Mouse (Mus musculus) gastrocnemius, postnatal 14 days (tissue): ENCODE measurements around the gene Hif3a. TPM values are rescaled to one million over a fixed set of nuclear protein-coding genes. Genes with fewer than 3 reads are reported as not detected.
"Not testable (repeated sequence)": the region's sequence is repeated elsewhere in the genome, so short reads cannot be mapped to it uniquely, and the experiment has no call there.

Source experiments
- DNase-seq: peaks from one replicate; pipeline ENCODE4 v3.0.0; 2021; ENCODE audit warnings: mixed read lengths
- intact Hi-C: fragments of 180-260 bp; cut with DNase I; formaldehyde crosslinking; loops from one replicate; pipeline ENCODE4 v1.15.1; 2025; ENCODE audit warnings: low total_unique reads
- long read RNA-seq, 2 experiments: library from polyadenylated mRNA; stranded (forward); transcript quantifications; one replicate each; pipeline ENCODE4 v2.0.0; 2021
- total RNA-seq, 2 experiments: library from RNA; stranded (reverse); gene quantifications; 2 replicates each; pipeline ENCODE4 v1.2.3; 2021

Gene Hif3a
- 1 to 10 TPM; 1.6 to 6.0 TPM for total RNA-seq
- long read RNA-seq, experiment 1, result 0 reads
- long read RNA-seq, experiment 2, result 0 reads

- intact Hi-C loops, result no loop called here
- peak; percentile 35 for DNase-seq
Observed at GRCm38 (mm10) chr7:17062389-17062788, at the start of gene Hif3a. Gene Hif3a, minus strand, starts transcription at chr7:17062427.

- DNase-seq, intact Hi-C loops: not testable (repeated sequence)
Observed at GRCm38 (mm10) chr7:17101631-17102030, 39.4 kb upstream of the Hif3a start.

- no peak for DNase-seq
- intact Hi-C loops, result no loop called here
Observed at GRCm38 (mm10) chr7:17091280-17091679, 29.1 kb upstream of the Hif3a start.

- DNase-seq, result no peak
- intact Hi-C loops, result no loop called here
Observed at GRCm38 (mm10) chr7:17090058-17090585, 27.9 kb upstream of the Hif3a start.

- intact Hi-C loops, result no loop called here
- no peak for DNase-seq
Observed at GRCm38 (mm10) chr7:17087731-17088130, 25.5 kb upstream of the Hif3a start.

- DNase-seq, result no peak
- intact Hi-C loops, result no loop called here
Observed at GRCm38 (mm10) chr7:17082766-17083165, 20.5 kb upstream of the Hif3a start.

GRCm38 (mm10) chr7:17078076-17078654 lies 15.9 kb upstream of the Hif3a start:
- no peak for DNase-seq
- intact Hi-C loops, result no loop called here

- no peak for DNase-seq
- intact Hi-C loops, result no loop called here
Observed at GRCm38 (mm10) chr7:17076542-17076941, 14.3 kb upstream of the Hif3a start.

- DNase-seq, result no peak
- intact Hi-C loops, result no loop called here
Observed at GRCm38 (mm10) chr7:17073904-17074615, 11.8 kb upstream of the Hif3a start, which contains the start of gene Psg16. Gene Psg16, plus strand, starts transcription at chr7:17074040.

GRCm38 (mm10) chr7:17073513-17073903 lies 11.3 kb upstream of the Hif3a start:
- DNase-seq, result no peak
- intact Hi-C loops, result no loop called here

- intact Hi-C loops, result loop anchor here (2.0 to 5.0 kb wide), 2 partner anchors 60 to 117 kb away; no protein-coding TSS in a partner anchor
Observed at GRCm38 (mm10) chr7:17067651-17068050, 5.4 kb upstream of the Hif3a start.

GRCm38 (mm10) chr7:17067000-17067399 lies 4.8 kb upstream of the Hif3a start:
- no peak for DNase-seq
- intact Hi-C loops, result loop anchor here (2.0 to 5.0 kb wide), 2 partner anchors 60 to 116 kb away; no protein-coding TSS in a partner anchor

More at GRCm38 (mm10) chr7:17067651-17068050, 5.4 kb upstream of the Hif3a start:
- DNase-seq, result not testable (repeated sequence)

GRCm38 (mm10) chr7:17066412-17066811 lies 4.2 kb upstream of the Hif3a start:
- intact Hi-C loops, result loop anchor here (2.0 to 5.0 kb wide), 2 partner anchors 59 to 116 kb away; no protein-coding TSS in a partner anchor
- DNase-seq, result peak; percentile 71

GRCm38 (mm10) chr7:17065620-17066019 lies 3.4 kb upstream of the Hif3a start:
- DNase-seq, result no peak
- intact Hi-C loops, result loop anchor here (2.0 to 5.0 kb wide), 3 partner anchors 58 to 133 kb away; no protein-coding TSS in a partner anchor

GRCm38 (mm10) chr7:17062845-17063244 lies 618 bp upstream of the Hif3a start:
- intact Hi-C loops, result no loop called here
- DNase-seq, result no peak

GRCm38 (mm10) chr7:17060782-17061605 lies 1.2 kb downstream of the Hif3a start:
- intact Hi-C loops, result no loop called here
- DNase-seq, result peak; percentile 41

GRCm38 (mm10) chr7:17060031-17060781 lies 2.0 kb downstream of the Hif3a start:
- intact Hi-C loops, result no loop called here
- peak; percentile 92 for DNase-seq

- intact Hi-C loops, result no loop called here
- no peak for DNase-seq
Observed at GRCm38 (mm10) chr7:17059463-17059844, 2.8 kb downstream of the Hif3a start.
